In the genomic region with DNA sequence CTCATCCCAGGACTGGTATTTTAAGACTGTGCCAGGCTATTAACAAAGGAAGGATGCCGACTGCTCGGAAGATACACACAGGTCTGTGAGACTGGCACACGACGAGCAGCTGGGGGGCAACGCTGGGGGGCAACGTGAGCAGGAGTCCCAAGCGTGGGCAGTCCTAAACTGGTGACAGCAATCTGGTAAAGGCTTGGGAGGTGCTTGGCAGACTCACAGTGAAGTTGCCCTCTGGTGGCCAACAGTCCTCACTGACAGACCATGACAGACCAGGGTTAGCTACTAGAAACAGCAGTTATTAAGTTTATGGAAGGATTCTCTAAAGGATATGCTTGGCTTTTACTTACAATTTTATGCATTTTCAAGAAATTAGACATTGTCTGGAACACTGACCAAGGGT, we compare ENCODE assay signal across 9 mouse cellular contexts. TPM values are rescaled to one million over a fixed set of nuclear protein-coding genes. Genes with fewer than 3 reads are reported as not detected.
A peak's percentile ranks its signal among the peaks of the same experiment; 100 is the strongest.
DNase-seq lines count a peak whose midpoint lies in the region; ATAC-seq and TF ChIP-seq lines count a peak whose summit lies in the region.
"Had no signal": no experiment of that assay in that cellular context is flagged by ENCODE, and none has a peak within 500 bp of the region (broad histone marks: within the 10 kb centered on the region; RNA-seq: fewer than 3 reads in every experiment).

No protein-coding gene starts in this region.

- no peak overlapping the region for H3K4me2 ChIP-seq in forebrain, embryonic 16.5 days (ENCODE audit: low read length)
- no peak overlapping the region for H3K4me2 ChIP-seq in hindbrain, embryonic 15.5 days

- no peaks in the 10 kb centered on the region for H3K9me3 ChIP-seq in forebrain, embryonic 16.5 days (ENCODE audit: control insufficient read depth, low read length)
- H3K9me3 ChIP-seq in hindbrain, embryonic 15.5 days, result no peaks in the 10 kb centered on the region

- intact Hi-C loops in left cerebral cortex, adult 2 months (cut with DNase I), result loop anchor here (1.0 kb wide), 1 partner anchor 50 kb away; no protein-coding TSS in a partner anchor
- intact Hi-C loops in left cerebral cortex, postnatal 14 days (cut with DNase I), result loop anchor here (1.0 kb wide), 1 partner anchor 50 kb away; no protein-coding TSS in a partner anchor

- H3K27me3 ChIP-seq in forebrain, embryonic 16.5 days (replicated peaks; ENCODE audit: control insufficient read depth, insufficient read depth, low read length), result no peaks in the 10 kb centered on the region
- H3K27me3 ChIP-seq in hindbrain, embryonic 15.5 days, result no peaks in the 10 kb centered on the region

- TF ChIP-seq CTCF in left cerebral cortex, adult 2 months (IDR thresholded peaks at IDR 0.05), result peak; percentile 74

- no peak overlapping the region for H3K27ac ChIP-seq in left cerebral cortex, adult 2 months
- H3K27ac ChIP-seq in forebrain, embryonic 16.5 days (ENCODE audit: low read length), result no peak overlapping the region
- no peak overlapping the region for H3K27ac ChIP-seq in hindbrain, embryonic 15.5 days (replicated peaks)

- H3K9ac ChIP-seq in forebrain, embryonic 16.5 days (replicated peaks; ENCODE audit: low read depth, low read length), result no peak overlapping the region
- no peak overlapping the region for H3K9ac ChIP-seq in hindbrain, embryonic 15.5 days

- ATAC-seq in forebrain, embryonic 16.5 days, result peak; percentile 77
- ATAC-seq in hindbrain, embryonic 15.5 days (ENCODE audit: low FRiP score, low read depth), result peak; percentile 80

- no peak overlapping the region for H3K4me3 ChIP-seq in left cerebral cortex, adult 2 months
- H3K4me3 ChIP-seq in forebrain, embryonic 16.5 days (replicated peaks; ENCODE audit: low read length), result no peak overlapping the region
- no peak overlapping the region for H3K4me3 ChIP-seq in hindbrain, embryonic 15.5 days
- H3K4me3 ChIP-seq: myocyte had no signal

- peak; percentile 42 to 55 for DNase-seq in left cerebral cortex, adult 2 months (ENCODE audit: extremely low spot score in 1 of 2, low spot score in 2 of 2)
- no peak for DNase-seq in left cerebral cortex, adult 8-10 months (ENCODE audit: low spot score in 2 of 2)
- peak; percentile 68 to 71 for DNase-seq in cerebellum, adult 18-20 months
- peak; percentile 72 to 85 for DNase-seq in left cerebral cortex, postnatal 14 days (ENCODE audit: low spot score in 2 of 2)
- DNase-seq in mesoderm, embryonic 11.5 days (ENCODE audit: low read depth, low spot score), result peak; percentile 54
- DNase-seq in right cerebral cortex, postnatal 25 days, result peak; percentile 42

- 35% methylated on average over 7 of the region's 7 CpGs for WGBS in forebrain, embryonic 16.5 days
- WGBS in hindbrain, embryonic 15.5 days, result 34% methylated on average over 7 of the region's 7 CpGs

- peaks cover 5% of the 10 kb centered on the region; the same call in 1 of the 2 replicates for H3K36me3 ChIP-seq in forebrain, embryonic 16.5 days (ENCODE audit: control insufficient read depth, insufficient read depth)
- H3K36me3 ChIP-seq in hindbrain, embryonic 15.5 days, result peaks cover 17% of the 10 kb centered on the region; the same call in 1 of the 2 replicates

- H3K4me1 ChIP-seq in forebrain, embryonic 16.5 days (replicated peaks; ENCODE audit: control insufficient read depth, insufficient read depth, low read length), result no peaks in the 10 kb centered on the region
- H3K4me1 ChIP-seq in hindbrain, embryonic 15.5 days (replicated peaks), result no peaks in the 10 kb centered on the region; the same call in 1 of the 2 replicates

RNA-seq across cellular contexts. Expression of a gene that starts 31.8 kb away (rescaled TPM):
- total RNA-seq in left cerebral cortex, adult 2 months (2021), result 10 to 100 TPM; 54.3 to 65.6 TPM
- 10 to 100 TPM; 48.6 to 57.3 (median 50.8) TPM for total RNA-seq in left cerebral cortex, adult 8-10 months (2022)
- 16.5 and 17.3 TPM in 2 replicates for polyA plus RNA-seq in forebrain, embryonic 16.5 days (2015; fragmentation: Nextera tagmentation; extraction: Ambion mirVana)
- polyA plus RNA-seq in hindbrain, embryonic 15.5 days (2015; fragmentation: Nextera tagmentation; extraction: Ambion mirVana), result 16.2 and 17.3 TPM in 2 replicates
- total RNA-seq in left cerebral cortex, postnatal 14 days (2021), result 10 to 100 TPM; 60.4 to 62.3 TPM

RNA-seq across cellular contexts. Expression of a gene that starts 45.4 kb away (rescaled TPM):
- 10 to 100 TPM; 19.2 to 19.8 TPM for total RNA-seq in left cerebral cortex, adult 2 months (2021)
- total RNA-seq in left cerebral cortex, adult 8-10 months (2022), result 10 to 100 TPM; 22.6 to 27.9 (median 23.8) TPM
- 0.81 and 1.4 TPM in 2 replicates for polyA plus RNA-seq in forebrain, embryonic 16.5 days (2015; fragmentation: Nextera tagmentation; extraction: Ambion mirVana)
- 2.3 and 3.2 TPM in 2 replicates for polyA plus RNA-seq in hindbrain, embryonic 15.5 days (2015; fragmentation: Nextera tagmentation; extraction: Ambion mirVana)
- total RNA-seq in left cerebral cortex, postnatal 14 days (2021), result 10 to 100 TPM; 13.1 to 14.6 TPM

RNA-seq across cellular contexts. Expression of a gene that starts 50.9 kb away (rescaled TPM):
- total RNA-seq in left cerebral cortex, adult 2 months (2021), result 10 to 100 TPM; 56.5 to 56.8 TPM
- total RNA-seq in left cerebral cortex, adult 8-10 months (2022), result 10 to 100 TPM; 63.2 to 76.6 (median 69.0) TPM
- polyA plus RNA-seq in forebrain, embryonic 16.5 days (2015; fragmentation: Nextera tagmentation; extraction: Ambion mirVana), result 8.2 and 9.0 TPM in 2 replicates
- 13.8 and 13.9 TPM in 2 replicates for polyA plus RNA-seq in hindbrain, embryonic 15.5 days (2015; fragmentation: Nextera tagmentation; extraction: Ambion mirVana)
- 10 to 100 TPM; 67.1 to 71.3 TPM for total RNA-seq in left cerebral cortex, postnatal 14 days (2021)

Comparison
In these comparisons a context has a peak if more than half of its experiments do, and no peak if none do; other contexts are left out.
1. DNase-seq: peak in left cerebral cortex, adult 2 months (2 of 2), cerebellum, adult 18-20 months (2 of 2), left cerebral cortex, postnatal 14 days (2 of 2), mesoderm, embryonic 11.5 days (single experiment) and right cerebral cortex, postnatal 25 days (single experiment); none in left cerebral cortex, adult 8-10 months (0 of 2).